Mouse (Mus musculus) CD4-positive, CD25-positive, alpha-beta regulatory T cell, adult 4 months (primary cell): Measurements from ENCODE around the gene Fhad1. TPM values are rescaled to one million over a fixed set of nuclear protein-coding genes. Genes with fewer than 3 reads are reported as not detected.

Source experiments
- ATAC-seq: one replicate; pipeline ENCODE4 v1.8.0; 2017
- polyA plus RNA-seq, 2 experiments: library from polyadenylated mRNA; unstranded; fragments of 100-300 nt; shearing (Covaris generic); gene quantifications; one replicate each; pipeline ENCODE4 v1.2.1; 2017

Fhad1 gene
- polyA plus RNA-seq, 2 experiments from 2014 or later, result 1.0 TPM; not detected in 1

- ATAC-seq, result no peak
These were observed 133.5 kb downstream of the Fhad1 start for GRCm38 (mm10) chr4:141881289-141881914.

- no peak for ATAC-seq
These were observed 135.0 kb downstream of the Fhad1 start for GRCm38 (mm10) chr4:141879875-141880274.

GRCm38 (mm10) chr4:141879074-141879473, 135.8 kb downstream of the Fhad1 start:
- no peak for ATAC-seq

GRCm38 (mm10) chr4:141878621-141879020, 136.3 kb downstream of the Fhad1 start:
- ATAC-seq, result no peak

- no peak for ATAC-seq
These were observed 139.3 kb downstream of the Fhad1 start for GRCm38 (mm10) chr4:141875481-141876108.

- ATAC-seq, result peak; percentile 98
These were observed 140.1 kb downstream of the Fhad1 start, which contains the start of gene Efhd2 for GRCm38 (mm10) chr4:141874601-141875460. Gene Efhd2 (minus strand): TSS chr4:141874920.

GRCm38 (mm10) chr4:141874111-141874600, 140.7 kb downstream of the Fhad1 start:
- peak; percentile 19 for ATAC-seq

GRCm38 (mm10) chr4:141872977-141873376, 141.9 kb downstream of the Fhad1 start:
- no peak for ATAC-seq

GRCm38 (mm10) chr4:141871909-141872308, 143.0 kb downstream of the Fhad1 start:
- ATAC-seq, result no peak

- no peak for ATAC-seq
These were observed 143.6 kb downstream of the Fhad1 start for GRCm38 (mm10) chr4:141871333-141871725.

GRCm38 (mm10) chr4:141870666-141871332, 144.1 kb downstream of the Fhad1 start:
- ATAC-seq, result no peak

GRCm38 (mm10) chr4:141869436-141870215, 145.3 kb downstream of the Fhad1 start:
- ATAC-seq, result no peak

- no peak for ATAC-seq
These were observed 146.8 kb downstream of the Fhad1 start for GRCm38 (mm10) chr4:141868051-141868450.

- ATAC-seq, result no peak
These were observed 147.4 kb downstream of the Fhad1 start for GRCm38 (mm10) chr4:141867498-141867897.

- no peak for ATAC-seq
These were observed 147.9 kb downstream of the Fhad1 start for GRCm38 (mm10) chr4:141866933-141867490.

GRCm38 (mm10) chr4:141865600-141865999, 149.3 kb downstream of the Fhad1 start:
- ATAC-seq, result no peak

GRCm38 (mm10) chr4:141865006-141865405, 149.9 kb downstream of the Fhad1 start:
- ATAC-seq, result no peak

- ATAC-seq, result no peak
These were observed 150.4 kb downstream of the Fhad1 start for GRCm38 (mm10) chr4:141864506-141864905.

- ATAC-seq, result peak; percentile 40
These were observed 151.1 kb downstream of the Fhad1 start for GRCm38 (mm10) chr4:141863726-141864280.

GRCm38 (mm10) chr4:141862867-141863266, 152.0 kb downstream of the Fhad1 start:
- no peak for ATAC-seq
